Mouse (Mus musculus) spleen, postnatal 14 days (tissue): ENCODE results near the gene Dip2c.

Experiments
- DNase-seq, 2 experiments: peaks; one replicate each; pipeline ENCODE4 v3.0.0; 2021 to 2022; ENCODE audit warnings: low spot score in 2 of 2

The Dip2c gene

DNA sequence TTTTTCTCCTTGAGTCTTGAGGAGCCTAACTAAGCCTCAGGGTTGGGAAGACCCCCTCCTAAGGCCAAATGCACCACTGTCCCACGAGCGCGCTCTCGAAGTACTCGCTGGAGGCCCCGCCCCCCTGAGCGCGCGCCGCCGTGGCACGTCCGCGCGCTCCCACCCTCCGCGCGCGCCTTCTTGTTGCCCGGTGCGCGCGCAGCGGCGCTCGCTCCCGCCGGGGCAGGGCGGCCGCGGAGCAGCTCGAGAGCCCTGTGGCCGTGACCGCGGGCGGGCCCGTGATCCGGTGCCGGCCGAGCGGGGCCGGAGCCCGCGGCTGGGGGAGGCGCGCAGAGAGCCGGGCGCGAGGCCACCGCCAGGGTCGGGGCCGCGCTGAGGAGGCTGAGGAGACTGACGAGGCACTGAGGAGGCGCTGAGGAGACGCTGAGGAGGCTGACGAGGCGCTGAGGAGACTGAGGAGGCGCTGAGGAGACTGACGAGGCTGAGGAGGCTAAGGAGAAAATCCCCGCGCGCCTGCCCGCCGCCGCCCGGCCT, at the start of gene Dip2c:
TSS of gene Dip2c (plus strand) at position 207 of the 534 bp plus-strand sequence.
- peak; percentile 36 to 65 for DNase-seq

DNA sequence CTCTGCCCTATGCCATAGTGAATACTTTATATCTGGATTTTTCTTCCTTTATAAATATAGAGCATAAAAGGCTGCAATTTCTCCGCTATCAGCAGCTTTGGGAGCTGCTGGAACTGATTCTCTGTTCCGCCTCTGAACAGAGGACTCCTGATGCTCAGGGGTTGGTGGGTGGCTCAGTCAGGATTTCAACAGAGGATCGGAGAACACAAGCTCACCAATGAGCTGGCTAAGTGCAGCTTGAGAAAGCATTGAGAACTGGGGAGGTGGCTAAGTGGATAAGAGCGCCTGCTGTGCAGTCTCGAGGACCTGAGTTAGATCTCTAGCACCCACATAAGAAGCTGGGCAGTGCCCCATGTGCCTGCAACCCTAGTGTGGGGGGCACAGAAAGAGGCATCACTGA, 49.2 kb upstream of the Dip2c start:
- no peak for DNase-seq

DNA sequence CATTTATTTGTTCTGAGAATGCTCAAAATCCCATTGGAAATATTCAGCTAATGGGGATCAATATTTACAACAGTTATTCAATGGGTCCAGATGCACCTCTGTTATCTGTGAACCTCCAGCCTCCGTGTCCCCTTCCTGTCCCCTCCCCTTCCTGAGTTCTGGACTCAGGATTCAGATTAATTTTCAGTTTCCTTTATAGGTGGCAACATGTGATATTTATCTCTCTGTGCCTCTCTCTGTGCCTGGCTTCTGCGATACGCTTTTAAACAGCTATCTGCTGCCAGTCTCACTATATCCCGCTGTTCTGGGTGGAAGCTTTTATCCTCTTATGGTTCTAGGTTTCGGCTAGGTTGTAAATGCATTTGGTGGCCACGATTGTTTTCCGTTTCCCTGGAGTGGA, 38.8 kb upstream of the Dip2c start:
- no peak for DNase-seq

DNA sequence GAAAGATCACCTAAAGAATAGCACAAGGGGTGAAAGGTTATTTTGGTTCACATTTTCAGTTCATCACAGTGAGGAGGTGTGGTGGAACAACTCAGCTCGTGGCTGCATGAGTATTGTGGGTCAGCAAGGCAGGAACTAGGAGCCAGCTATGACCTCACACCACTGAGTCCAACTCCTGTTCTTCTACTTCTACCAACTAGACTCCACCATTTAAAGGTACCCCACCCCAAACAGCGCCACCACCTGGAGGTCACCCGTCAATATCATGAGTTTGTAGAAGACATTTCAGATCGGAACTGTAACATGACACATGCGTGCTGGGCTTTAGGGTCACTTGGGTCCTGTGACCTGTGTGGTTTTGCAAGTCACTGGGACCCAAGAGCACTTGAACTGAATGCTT, 37.2 kb upstream of the Dip2c start:
- DNase-seq = no peak

DNA sequence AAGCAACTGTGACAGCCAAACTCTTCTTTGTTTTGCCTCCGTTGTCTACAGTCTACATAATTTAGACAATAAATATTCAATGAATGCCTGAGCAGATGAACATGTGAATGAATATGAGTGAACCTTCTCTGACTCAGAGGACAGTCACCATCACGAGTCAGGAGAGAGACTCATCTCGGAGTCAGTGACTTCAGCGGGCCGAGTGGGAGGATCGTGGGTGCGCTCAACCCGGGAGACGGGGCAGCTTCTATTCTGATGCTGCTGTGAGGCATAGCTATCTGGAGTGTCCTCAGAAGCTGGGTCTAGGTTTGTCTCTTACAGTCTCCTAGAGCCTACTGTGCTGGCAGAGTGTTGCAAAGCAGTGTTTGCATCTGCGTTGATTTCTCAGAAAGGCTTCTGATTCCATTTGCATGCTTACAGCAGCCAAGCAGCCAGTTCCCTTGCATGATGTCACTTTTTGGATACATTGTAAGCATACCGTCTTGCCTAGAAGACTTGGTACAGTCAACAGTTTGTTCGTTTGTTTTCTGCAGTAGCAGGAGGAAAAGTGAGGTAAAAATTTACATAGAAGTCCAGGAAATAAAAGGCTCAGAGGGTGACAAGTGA, 36.6 kb upstream of the Dip2c start:
- DNase-seq = no peak

DNA sequence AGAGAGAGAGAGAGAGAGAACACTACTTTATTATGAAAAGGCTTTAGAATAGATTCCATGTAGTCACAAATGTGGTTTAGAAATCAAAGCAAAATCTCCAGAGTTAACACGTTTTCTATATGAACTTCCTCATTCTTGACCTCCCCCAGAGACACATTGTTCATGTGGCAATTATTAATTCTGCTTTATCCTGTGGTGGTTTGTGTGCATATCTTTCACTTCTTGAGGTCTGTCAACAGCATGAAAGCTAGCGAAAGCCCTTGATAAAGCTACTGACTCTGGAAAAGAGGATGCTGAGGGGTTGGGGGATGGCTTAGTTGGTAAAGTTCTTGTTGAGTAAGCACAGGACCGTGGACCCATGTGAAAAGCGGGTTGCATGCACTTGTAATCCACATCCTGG, 14.6 kb upstream of the Dip2c start:
- DNase-seq = no peak

DNA sequence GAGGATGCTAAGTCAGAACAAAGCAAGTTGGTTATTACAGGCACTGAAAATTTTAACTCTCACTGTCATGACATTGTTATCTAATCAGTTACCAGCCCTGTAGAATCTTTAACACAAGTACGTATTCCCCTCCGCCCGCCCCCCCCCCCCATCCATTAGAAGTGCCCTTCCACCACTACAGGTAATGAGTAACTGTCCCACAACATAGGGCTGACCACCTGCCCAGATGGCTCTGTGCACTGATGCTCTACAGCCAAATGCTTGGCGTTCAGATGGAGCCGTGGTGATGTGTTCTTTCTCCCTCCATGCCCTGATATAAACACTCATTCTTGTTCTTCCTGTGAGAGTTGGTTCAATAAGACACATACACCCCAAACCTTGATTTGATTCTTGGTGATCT, 10.8 kb upstream of the Dip2c start:
- DNase-seq = no peak

DNA sequence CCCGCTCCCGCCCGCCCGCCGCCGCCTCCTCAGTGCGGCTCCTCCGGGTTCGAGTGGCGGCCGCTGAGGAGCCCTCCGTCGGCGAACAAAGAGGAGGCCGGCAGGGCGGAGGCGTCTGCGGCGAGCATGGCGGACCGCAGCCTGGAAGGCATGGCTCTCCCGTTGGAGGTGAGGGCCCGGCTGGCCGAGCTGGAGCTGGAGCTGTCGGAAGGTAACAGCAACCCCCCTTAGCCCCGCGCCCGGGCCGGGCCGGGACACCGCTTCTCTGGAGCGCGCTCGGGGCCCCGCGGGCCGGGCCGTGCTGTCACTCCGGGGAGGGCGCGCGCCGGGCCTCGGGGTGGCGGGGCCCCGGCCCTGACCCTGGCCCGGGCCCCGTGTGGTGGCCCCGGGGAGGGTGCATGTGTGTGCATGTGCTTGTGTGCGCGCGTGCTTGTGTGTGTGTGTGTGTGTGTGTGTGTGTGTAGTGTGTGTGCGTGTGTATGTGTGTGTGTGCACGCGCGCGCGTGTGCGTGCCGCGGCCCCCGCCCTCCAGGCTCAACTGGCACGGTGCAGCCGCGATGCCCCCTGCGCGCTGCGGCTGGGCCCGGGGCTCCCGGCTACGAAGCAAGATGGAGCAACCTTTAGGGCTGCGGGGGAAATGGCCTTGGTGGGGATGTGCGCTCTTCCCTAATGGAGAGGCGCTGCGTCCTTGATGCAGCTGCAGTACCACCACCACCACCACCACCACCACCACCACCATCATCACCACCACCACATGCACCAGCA, 710 bp downstream of the Dip2c start:
- peak; percentile 9 to 10 for DNase-seq

DNA sequence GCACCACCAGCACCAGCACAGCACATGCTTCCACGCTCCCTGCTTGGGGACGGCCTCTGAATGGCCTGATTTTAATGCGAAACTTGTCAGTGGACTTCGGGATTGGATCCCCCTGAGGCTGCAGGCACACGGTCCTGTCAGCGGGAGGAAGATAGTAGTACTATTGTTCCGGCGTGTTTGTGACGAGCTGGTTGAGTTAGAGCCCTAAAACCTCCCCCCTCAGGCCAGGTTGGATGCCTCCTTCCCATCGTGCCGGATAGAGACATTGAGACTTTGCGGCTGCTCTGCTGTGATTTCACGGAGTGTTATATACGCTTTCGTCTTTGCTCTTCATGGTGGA, 1.3 kb downstream of the Dip2c start:
- DNase-seq = no peak

DNA sequence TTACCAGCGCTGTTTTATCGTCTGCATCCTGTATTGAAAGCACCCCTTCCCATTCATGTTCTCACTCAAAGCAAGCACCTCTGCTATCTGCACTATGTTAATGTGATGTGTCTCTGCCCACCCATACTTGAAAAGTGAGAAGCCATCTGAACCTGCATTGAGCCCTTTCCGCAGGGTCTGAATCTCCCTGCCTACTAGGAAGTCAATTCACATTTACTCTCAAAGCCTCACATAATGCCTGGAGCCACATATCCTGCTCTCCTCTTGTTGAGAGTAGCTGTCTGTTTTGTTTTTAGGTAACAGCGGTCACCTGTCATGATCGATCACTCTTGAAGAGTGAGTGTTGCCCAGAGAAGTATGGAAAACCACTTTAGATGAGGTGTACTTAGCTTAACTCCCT, 2.3 kb downstream of the Dip2c start:
- no peak for DNase-seq

DNA sequence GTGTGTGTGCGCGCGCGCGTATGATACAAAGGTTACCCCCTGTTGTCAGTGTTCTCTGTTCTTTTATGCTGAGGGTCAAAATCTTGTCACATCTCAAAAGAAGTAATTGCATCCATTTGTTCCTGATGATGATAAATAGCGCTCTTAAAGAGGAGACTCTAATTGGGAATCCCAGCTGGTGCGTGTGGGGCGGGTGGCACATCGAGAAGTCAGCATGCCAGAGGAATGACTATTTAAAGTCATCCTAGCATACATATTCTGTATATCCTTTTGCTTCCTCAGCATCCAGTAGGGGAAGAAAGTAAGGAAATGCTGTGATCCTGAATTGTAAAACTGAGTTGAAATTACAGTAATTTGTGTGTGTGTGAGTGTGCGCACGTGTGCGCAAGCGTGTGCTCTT, 6.7 kb downstream of the Dip2c start:
- no peak for DNase-seq

DNA sequence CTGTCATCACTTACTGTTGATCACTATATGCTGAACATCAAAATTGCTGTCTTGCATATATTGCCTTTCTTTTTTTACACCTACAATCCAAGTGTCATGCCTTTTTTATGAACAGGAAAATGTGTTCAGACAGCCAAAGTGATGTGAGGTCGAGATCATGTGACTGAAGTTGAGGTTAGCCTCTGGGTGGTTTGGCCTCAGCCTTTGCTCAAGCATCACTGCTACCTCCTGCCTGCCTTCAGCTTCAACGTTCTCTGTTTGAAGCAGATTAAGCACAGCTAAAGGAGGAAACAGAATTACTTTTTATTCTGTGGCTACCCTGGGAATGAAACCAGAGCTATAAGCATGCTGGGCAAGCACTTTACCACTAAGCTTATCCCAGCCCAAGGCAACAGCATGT, 13.6 kb downstream of the Dip2c start:
- no peak for DNase-seq

DNA sequence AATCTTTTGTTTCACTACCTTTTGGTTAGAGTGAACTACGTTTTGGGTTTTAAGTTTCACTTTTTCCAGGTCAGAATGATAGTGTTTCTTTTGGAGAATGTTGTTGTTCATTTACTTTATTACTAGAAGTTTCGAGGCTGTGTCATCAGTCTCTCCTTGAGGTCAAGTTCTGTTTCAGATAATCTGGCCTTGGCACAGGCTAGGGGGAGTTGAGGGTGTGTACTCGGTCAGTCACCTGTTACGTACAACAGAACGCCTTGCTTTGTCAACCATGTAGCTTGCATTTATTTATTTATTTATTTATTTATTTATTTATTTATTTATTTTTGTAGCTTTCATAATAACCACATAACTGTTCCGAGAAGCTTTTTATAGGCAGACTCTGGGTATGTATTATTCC, 20.0 kb downstream of the Dip2c start:
- no peak for DNase-seq

DNA sequence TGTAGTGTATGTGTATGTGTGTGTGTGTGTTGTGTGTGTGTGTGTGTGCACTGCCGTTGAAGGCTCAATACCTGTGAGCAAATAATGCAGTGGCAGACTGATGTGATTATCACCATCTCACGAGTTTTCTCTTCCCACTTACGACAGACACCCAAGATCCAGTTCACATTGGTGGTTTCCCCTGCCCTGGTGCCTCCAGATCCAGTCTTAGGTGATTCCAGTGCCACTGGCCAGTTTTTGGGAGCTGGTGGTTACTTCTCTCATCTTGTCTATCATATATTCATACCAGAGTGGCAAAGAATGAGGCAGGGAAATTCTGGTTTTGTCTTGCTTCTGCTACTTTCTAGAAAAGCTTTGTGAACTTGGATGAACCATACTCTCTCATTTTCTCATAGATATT, 20.9 kb downstream of the Dip2c start:
- no peak for DNase-seq

DNA sequence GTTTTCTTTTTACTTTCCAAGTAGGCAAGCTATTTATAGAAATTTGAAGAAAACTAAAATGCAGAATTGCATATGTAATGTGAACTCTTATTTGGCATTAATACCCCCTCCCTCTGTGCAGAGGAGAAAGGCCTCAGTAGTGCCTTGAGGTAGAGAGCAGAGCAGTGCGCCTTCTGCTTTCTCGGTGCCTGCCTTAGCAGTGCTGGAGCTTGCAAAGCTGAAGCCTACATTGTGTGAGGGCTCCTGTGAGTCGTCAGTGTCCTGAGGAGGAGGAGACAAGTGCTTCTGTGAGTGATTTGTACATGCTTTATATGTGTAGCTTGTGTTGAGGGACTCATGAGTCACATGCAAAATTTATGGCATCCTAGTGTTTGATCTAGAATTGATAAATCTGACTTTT, 21.4 kb downstream of the Dip2c start:
- no peak for DNase-seq

DNA sequence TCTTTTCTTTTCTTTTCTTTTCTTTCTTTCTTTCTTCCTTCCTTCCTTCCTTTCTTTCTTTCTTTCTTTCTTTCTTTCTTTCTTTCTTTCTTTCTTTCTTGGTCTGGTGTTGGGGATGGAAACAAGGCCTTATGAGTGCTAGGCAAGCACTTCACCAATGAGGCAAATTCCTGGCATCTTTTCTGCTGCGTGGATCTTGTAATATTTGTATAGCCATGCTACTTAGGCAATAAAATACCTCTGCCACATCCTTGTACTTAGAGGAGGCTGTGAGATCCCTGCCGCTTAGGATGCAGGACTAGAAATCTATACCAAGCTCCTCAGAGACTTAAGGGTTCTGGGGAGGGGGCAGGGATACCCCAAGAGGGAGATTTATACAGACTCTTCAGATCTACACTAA, 23.3 kb downstream of the Dip2c start:
- DNase-seq = no peak

DNA sequence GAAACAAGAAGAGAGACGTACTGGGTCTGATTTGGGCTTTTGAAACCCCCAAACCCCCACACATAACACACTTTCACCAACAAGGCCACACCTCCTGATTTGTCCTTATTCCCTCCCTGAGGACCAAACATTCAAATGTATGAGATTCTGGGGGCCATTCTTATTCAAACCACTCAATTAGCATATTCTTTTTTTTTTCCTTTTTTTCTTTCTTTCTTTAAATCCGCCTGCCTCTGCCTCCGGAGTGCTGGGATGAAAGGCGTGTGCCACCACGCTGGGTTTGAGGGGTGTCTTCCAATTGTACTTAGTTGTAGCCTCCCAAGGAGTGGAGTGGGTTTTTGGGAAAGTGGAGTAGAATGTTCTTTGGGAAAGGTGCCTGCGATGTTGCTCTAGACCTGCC, 32.5 kb downstream of the Dip2c start:
- no peak for DNase-seq

DNA sequence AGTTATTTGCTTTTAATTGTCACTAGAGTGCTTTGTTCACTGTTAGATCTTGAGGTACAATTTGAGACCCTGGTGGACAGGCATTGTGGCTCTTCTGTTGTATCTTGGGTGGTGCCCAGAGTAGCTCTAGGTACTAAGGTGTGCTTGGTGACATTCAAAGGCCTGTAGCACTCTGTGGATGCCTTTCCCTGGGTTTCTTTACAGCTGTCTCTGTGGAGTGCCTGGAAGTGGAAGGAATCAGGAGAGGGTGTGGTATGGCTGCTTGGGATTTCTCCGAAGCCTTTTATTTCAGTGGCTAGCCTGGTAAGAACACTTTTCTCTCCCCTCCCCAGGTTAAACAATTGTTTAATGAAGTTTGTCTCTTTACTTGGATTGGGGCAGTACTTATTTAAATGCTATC, 34.5 kb downstream of the Dip2c start:
- no peak for DNase-seq

DNA sequence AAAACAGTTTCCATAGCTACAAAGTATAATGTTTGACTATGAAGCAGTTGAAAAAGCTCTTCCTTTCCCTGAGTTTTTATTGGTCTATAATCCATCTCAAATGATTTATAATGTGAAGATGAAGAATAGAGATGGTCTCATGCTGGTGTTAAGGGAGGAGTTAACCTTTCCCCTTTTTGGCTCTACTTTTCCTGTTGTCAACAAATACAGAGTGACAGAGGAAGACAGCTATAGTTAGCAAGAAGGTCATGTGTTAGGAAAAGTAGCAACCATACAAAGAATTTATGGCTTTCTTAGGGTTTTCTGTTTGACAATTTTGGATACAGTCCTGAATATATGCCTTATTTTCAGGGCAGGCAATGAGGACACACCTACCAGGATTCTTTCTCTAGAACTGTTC, 36.6 kb downstream of the Dip2c start:
- DNase-seq = no peak

DNA sequence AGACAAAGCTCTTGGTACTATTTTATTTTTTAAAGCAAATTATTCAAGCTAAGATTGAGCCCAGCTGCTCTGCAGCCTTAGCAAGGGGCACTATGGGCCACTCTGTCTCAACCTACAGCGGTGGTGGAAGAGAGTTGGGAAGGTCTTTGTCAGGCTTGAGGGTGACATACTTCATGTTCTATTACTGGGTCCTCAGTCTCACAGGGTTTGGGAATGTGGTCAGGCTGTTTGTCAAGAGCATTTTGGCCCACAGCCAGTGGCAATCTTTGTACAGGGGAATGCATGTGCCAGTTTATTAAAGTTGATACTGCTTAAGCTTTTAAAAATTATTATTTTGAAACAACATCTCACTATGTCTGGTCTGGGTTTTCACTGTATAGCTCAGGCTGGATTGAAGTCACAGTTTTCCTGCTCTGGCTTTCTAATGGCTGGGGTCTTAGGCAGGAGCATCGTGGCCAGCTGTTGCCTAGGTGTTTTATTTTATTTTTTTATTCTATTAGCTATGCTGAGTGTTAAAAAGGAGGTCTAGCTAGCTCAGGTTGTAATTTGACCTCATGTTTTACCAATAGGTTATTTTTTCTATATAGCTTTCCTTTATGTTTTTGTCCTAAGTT, 37.9 kb downstream of the Dip2c start:
- DNase-seq = no peak

DNA sequence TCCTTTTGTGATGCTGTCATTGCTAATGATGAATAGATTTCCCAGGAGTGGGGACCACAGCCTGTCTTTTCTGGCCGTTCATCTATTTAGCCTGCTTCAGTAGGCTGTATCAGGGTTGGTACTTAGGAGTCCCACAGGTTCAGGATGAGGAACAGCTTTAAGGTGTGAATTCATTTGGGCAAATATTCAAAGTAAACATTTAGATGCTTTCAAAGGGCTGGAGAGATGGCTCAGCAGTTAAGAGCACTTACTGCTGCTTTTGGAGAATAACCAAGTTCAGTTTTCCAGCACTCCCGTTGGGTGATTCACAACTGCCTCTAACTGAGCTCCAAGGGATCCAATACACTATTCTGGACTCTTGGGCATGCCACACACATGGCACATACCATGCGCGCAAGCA, 38.4 kb downstream of the Dip2c start:
- no peak for DNase-seq

DNA sequence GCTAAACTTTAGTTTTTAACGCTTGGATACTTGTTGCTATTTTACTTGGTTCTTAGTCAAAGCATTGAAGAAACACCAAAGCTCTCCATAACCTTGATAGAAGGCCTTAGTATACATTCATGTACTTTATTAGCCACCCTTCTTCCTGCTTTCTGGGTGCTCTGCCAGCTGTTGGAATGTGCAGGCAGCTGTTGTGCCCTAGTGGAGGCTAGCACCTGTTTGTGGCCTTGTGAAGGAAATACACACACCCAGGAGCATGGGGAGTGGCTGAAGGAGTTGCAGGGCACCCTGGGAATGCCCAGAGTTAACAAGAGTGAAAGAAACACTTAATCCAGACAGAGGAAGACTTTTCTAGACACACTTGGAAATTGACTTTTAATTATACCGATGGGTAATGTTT, 43.4 kb downstream of the Dip2c start:
- no peak for DNase-seq

DNA sequence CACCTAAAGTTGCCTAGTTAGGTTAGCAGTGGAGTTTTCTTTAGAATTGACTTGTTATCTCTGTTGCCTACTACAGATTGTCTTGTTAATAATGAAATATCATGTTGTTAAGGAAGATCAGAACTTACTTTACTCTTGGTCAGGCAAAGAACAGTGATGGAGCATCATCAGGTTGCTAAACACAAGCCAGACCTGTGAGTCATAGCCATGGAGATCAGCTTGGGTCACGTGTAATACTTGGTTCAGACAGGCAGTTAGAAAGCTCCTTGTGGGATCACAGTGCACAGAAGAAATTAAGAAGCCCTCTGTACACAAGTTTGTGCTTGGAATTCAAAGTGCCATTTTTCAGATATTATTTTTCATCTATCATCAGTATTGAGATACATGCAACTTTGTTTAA, 48.9 kb downstream of the Dip2c start:
- no peak for DNase-seq
